Mouse (Mus musculus) intestine, embryonic 15.5 days (tissue): Measurements from ENCODE around the gene 2610021A01Rik. TPM values are rescaled to one million over a fixed set of nuclear protein-coding genes. Genes with fewer than 3 reads are reported as not detected.
"Not testable (repeated sequence)": the region's sequence is repeated elsewhere in the genome, so short reads cannot be mapped to it uniquely, and the experiment has no call there.

Experiments used
- ATAC-seq: fragments of 200-750 bp; cut with Nextera tagmentation; 2 replicates; pipeline ENCODE4 v1.8.0; 2017; ENCODE audit warnings: moderate TSS enrichment, moderate library complexity
- H3K27ac ChIP-seq: fragments of 300-500 bp; sonication (generic); 2 replicates; pipeline ENCODE4 v1.5.1; 2015; ENCODE audit warnings: mild to moderate bottlenecking, inconsistent platforms
- H3K27me3 ChIP-seq: fragments of 300-500 bp; sonication (generic); replicated peaks from 2 replicates; pipeline ENCODE4 v1.6.1; 2015; ENCODE audit warnings: inconsistent platforms
- H3K36me3 ChIP-seq: fragments of 300-500 bp; sonication (generic); 2 replicates; pipeline ENCODE4 v1.6.1; 2015; ENCODE audit warnings: inconsistent platforms
- H3K4me1 ChIP-seq: fragments of 300-500 bp; sonication (generic); replicated peaks from 2 replicates; pipeline ENCODE4 v1.6.1; 2015; ENCODE audit warnings: inconsistent platforms
- H3K4me2 ChIP-seq: fragments of 300-500 bp; sonication (generic); replicated peaks from 2 replicates; pipeline ENCODE4 v1.6.1; 2015; ENCODE audit warnings: mild to moderate bottlenecking, inconsistent platforms
- H3K4me3 ChIP-seq: fragments of 300-500 bp; sonication (generic); replicated peaks from 2 replicates; pipeline ENCODE4 v1.5.1; 2015; ENCODE audit warnings: inconsistent platforms
- H3K9ac ChIP-seq: fragments of 300-500 bp; sonication (generic); 2 replicates; pipeline ENCODE4 v1.6.1; 2015; ENCODE audit warnings: inconsistent platforms
- H3K9me3 ChIP-seq: fragments of 300-500 bp; sonication (generic); 2 replicates; pipeline ENCODE4 v1.6.1; 2016; ENCODE audit warnings: inconsistent platforms
- WGBS: fragments of 180-500 bp; shearing (Covaris S2); methylation state at CpG from one replicate; pipeline ENCODE4 v1.1.7; 2015; 5-methylcytosine and 5-hydroxymethylcytosine counted together
- polyA plus RNA-seq: library from polyadenylated mRNA; unstranded; fragments of >200 nt; fragmentation: Nextera tagmentation; extraction: Ambion mirVana; gene quantifications from 2 replicates; pipeline ENCODE4 v1.2.1, GENCODE M21; 2015

The 2610021A01Rik gene
- polyA plus RNA-seq, 1 experiment from 2014 or later = 10.4 TPM

DNA sequence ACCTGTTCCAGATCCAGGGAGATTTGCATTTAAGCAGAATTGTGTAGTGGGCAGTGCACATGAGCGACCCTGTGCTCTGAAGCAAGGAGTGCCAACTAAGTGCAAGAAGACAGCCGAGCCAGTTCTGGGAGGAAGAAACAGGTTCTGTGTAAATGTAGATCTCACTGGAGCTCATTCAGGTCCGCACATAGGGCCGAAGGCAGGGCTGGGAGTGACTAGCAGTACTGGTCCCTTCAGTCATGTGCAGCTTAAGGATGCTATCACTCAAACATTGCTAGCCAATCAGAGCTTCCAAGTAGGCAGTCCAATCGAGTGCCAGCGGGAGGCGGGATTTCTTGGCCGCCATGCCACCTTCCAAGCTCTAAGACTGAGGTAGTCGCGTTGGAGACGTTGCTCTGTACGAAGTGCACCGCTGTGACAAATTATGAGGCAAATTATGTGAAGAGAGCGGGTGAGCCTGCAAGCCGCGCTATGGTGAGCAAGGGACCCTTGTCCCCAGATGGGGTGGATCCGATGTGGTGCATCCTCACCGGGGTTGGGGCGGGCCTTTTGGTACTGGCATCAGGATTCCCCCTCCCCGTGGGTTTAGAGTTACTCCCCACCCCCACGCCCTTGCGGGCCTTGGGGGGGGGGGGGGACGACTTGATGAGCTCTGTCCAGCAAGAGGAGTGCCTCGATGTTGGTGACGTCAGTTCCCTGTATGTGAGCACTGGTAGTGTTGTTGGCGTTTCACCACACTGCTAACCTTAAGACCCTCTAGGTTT lies 34.4 kb downstream of the 2610021A01Rik start:
- H3K4me1 ChIP-seq = 0 out of 2 replicates have a peak, but pooled peaks cover 3% of the 10 kb centered on the region

DNA sequence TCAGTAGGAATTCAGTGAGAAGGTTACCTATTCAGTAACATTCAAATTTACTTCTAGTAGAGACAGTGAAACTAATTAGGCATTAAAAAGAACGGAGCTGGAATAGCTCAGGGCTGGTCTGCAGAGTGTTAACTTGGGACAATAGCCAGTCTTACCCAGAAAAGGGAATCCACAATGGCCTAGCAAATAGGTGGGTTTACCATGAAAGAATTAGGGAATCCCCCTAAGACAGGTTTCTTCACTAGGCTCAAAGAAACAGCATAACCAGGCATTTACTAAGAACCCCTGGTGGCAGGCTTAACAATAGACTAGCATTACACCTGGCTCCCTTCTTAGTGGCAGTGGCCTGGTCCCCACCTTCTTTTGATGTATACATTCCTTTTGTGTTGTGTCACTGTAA lies 75.3 kb downstream of the 2610021A01Rik start:
- 52% methylated on average over 1 of the region's 1 CpGs for WGBS
- not testable (repeated sequence) for H3K27me3 ChIP-seq, H3K36me3 ChIP-seq, H3K9me3 ChIP-seq, H3K4me2 ChIP-seq, H3K4me3 ChIP-seq, H3K9ac ChIP-seq, H3K4me1 ChIP-seq, H3K27ac ChIP-seq, ATAC-seq

More for the DNA sequence above, 34.4 kb downstream of the 2610021A01Rik start:
- H3K4me3 ChIP-seq = peak overlapping the region; percentile 65
- ATAC-seq = peak; percentile 98
- WGBS = under 1% methylated on average over 26 of the region's 26 CpGs
- H3K27me3 ChIP-seq = no peaks in the 10 kb centered on the region
- H3K36me3 ChIP-seq = peaks cover 7% of the 10 kb centered on the region
- peak overlapping the region; percentile 90 for H3K4me2 ChIP-seq
- peak overlapping the region; percentile 62 for H3K9ac ChIP-seq
- H3K27ac ChIP-seq = peak overlapping the region; percentile 97
- no peaks in the 10 kb centered on the region for H3K9me3 ChIP-seq

Other genes with a start within 250 kb of the 2610021A01Rik start
- 10.6 and 12.1 TPM in 2 replicates for gene AI987944, start 205.9 kb upstream of the 2610021A01Rik start, polyA plus RNA-seq
- 0.18 and 0.24 TPM in 2 replicates for gene Vmn2r57, start 150.5 kb upstream of the 2610021A01Rik start, polyA plus RNA-seq
- gene Gm20449, start 99.8 kb upstream of the 2610021A01Rik start, polyA plus RNA-seq = 0.06 TPM in 2 replicates
- gene AW146154, start 99.3 kb upstream of the 2610021A01Rik start, polyA plus RNA-seq = 8.7 and 10.8 TPM in 2 replicates
- not detected in 2 replicates for gene Gm6871, start 25.6 kb upstream of the 2610021A01Rik start, polyA plus RNA-seq
- gene Zfp788, start 34.0 kb downstream of the 2610021A01Rik start, polyA plus RNA-seq = 7.5 and 7.6 TPM in 2 replicates